Mouse (Mus musculus): ENCODE results near the gene Vps54. TPM values are rescaled to one million over a fixed set of nuclear protein-coding genes. Genes with fewer than 3 reads are reported as not detected.

The Vps54 gene
- polyA plus RNA-seq, 1 experiment from 2014 or later, result 6.7 TPM

DNA sequence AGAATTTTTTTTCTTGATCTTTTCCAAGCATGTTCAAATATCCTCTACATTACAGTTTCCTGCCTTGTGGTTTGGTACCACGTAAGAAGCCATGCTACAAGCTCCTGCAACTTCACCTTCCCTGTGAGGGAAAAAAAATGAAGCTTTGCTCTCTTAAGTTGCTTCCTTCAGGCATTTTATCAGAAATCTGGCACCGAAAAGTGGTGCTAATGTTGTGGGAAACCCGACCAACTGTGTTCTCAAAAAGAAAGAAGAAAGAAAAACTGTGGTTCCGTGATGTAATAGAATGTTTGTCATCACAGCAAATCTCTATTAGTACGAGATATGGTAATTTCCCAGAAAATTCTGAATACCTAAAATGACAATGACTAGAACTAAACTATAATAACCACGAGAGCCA is 15.0 kb upstream of the Vps54 start:
- ATAC-seq (ENCODE audit: low FRiP score, low TSS enrichment) (no peak), DNase-seq (ENCODE audit: low spot score) (no peak)
- no peaks in the 10 kb centered on the region for H3K9me3 ChIP-seq (ENCODE audit: control insufficient read depth, low read length)
- 88% methylated on average over 6 of the region's 6 CpGs for WGBS
- H3K4me1 ChIP-seq (replicated peaks; ENCODE audit: control insufficient read depth, insufficient read depth), result no peaks in the 10 kb centered on the region
- H3K36me3 ChIP-seq (ENCODE audit: control insufficient read depth, insufficient read depth, low read length), result no peaks in the 10 kb centered on the region
- TF ChIP-seq CTCF (IDR thresholded peaks at IDR 0.05; ENCODE audit: low read depth), result no peak
- no peak for TF ChIP-seq EP300 (optimal IDR thresholded peaks at IDR 0.05)
- no peak overlapping the region for H3K27ac ChIP-seq (replicated peaks)
- no peak overlapping the region for H3K4me3 ChIP-seq (ENCODE audit: low read depth, low read length)
- H3K27me3 ChIP-seq (ENCODE audit: control insufficient read depth, insufficient read depth, low read length), result no peaks in the 10 kb centered on the region
- no peak overlapping the region for H3K9ac ChIP-seq (ENCODE audit: low read length)
- H3K4me2 ChIP-seq (replicated peaks; ENCODE audit: low read depth), result no peak overlapping the region

DNA sequence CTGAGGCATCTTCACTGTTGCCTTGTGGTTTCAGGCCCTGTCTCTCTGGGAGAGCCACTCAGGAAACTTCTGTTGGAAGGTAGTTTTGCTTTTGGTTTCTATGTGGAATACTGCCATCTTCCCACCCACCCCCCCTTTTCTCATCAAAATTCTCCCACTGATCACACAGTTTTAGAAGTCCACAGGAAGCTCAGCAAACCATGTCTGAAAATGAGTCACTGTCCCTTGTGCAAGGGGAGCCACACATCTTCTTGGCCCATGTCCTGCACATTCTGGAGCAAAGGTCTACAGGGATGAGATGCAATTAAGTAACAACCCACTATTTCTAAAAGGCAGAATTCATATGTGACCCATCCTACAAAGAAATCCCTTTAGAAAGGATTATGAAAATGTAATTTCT is 14.6 kb upstream of the Vps54 start:
- TF ChIP-seq CTCF (IDR thresholded peaks at IDR 0.05; ENCODE audit: low read depth) (no peak), EP300 (optimal IDR thresholded peaks at IDR 0.05) (no peak)
- H3K9me3 ChIP-seq (ENCODE audit: control insufficient read depth, low read length), result no peaks in the 10 kb centered on the region
- no peak for ATAC-seq (ENCODE audit: low FRiP score, low TSS enrichment)

DNA sequence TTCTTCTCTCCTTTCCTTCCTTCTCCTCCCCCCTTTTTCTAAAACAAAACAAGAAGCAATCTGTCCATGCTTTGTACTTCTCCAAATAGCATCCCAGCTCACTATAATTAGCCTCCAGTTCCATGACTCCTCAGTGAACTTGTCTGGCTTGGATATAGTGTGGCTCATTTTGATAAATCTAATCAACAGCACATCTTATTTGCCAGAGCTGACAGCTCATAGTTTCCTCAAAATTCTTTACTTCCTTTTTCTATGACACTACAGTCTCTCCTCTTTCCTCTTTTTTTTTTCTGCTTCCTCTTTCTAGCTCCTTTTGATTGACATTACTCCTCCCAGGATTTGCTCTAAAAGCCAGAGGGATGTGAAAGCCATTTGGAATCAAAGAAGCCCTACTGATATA is 14.1 kb upstream of the Vps54 start:
- no peak for TF ChIP-seq CTCF (IDR thresholded peaks at IDR 0.05; ENCODE audit: low read depth)
- TF ChIP-seq EP300 (optimal IDR thresholded peaks at IDR 0.05), result no peak
- H3K36me3 ChIP-seq (ENCODE audit: control insufficient read depth, insufficient read depth, low read length), result no peaks in the 10 kb centered on the region
- H3K27me3 ChIP-seq (ENCODE audit: control insufficient read depth, insufficient read depth, low read length), result no peaks in the 10 kb centered on the region
- ATAC-seq (ENCODE audit: low FRiP score, low TSS enrichment), result no peak
- no peaks in the 10 kb centered on the region for H3K9me3 ChIP-seq (ENCODE audit: control insufficient read depth, low read length)
- no peak overlapping the region for H3K9ac ChIP-seq (ENCODE audit: low read length)
- no peaks in the 10 kb centered on the region for H3K4me1 ChIP-seq (replicated peaks; ENCODE audit: control insufficient read depth, insufficient read depth)
- no peak overlapping the region for H3K4me3 ChIP-seq (ENCODE audit: low read depth, low read length)
- no peak overlapping the region for H3K27ac ChIP-seq (replicated peaks)
- H3K4me2 ChIP-seq (replicated peaks; ENCODE audit: low read depth), result no peak overlapping the region
- DNase-seq (ENCODE audit: low spot score), result no peak

More for the DNA sequence above, 14.6 kb upstream of the Vps54 start:
- Histone ChIP-seq H3K4me1 (replicated peaks; ENCODE audit: control insufficient read depth, insufficient read depth) (no peaks in the 10 kb centered on the region), H3K27me3 (ENCODE audit: control insufficient read depth, insufficient read depth, low read length) (no peaks in the 10 kb centered on the region), H3K4me2 (replicated peaks; ENCODE audit: low read depth) (no peak overlapping the region), H3K4me3 (ENCODE audit: low read depth, low read length) (no peak overlapping the region), H3K9ac (ENCODE audit: low read length) (no peak overlapping the region), H3K36me3 (ENCODE audit: control insufficient read depth, insufficient read depth, low read length) (no peaks in the 10 kb centered on the region), H3K27ac (replicated peaks) (no peak overlapping the region)
- no peak for DNase-seq (ENCODE audit: low spot score)

- DNase-seq (ENCODE audit: low spot score) (no peak), ATAC-seq (ENCODE audit: low FRiP score, low TSS enrichment) (no peak)
- H3K4me1 ChIP-seq (replicated peaks; ENCODE audit: control insufficient read depth, insufficient read depth), result no peaks in the 10 kb centered on the region
These were observed 3.7 kb upstream of the Vps54 start for GRCm38 (mm10) chr11:21235381-21235780.

DNA sequence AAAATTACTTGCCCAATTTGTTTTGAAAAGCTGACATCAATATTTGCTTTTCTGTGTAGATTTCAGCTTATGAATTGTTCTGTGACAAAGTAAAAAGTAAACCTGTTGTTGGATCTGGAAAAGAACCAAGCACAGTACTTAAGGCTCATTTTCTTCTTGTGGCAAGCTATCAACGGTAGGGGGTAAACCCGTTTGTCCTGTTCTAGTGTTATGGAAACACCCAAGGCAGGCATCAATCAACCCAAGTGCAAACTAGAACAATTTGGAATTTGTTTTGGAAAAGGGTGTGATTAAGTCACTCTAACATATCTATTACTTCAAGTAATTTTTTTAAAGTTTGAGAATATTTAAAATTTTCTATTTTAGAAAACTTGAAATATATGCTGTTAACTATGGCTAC is 3.3 kb upstream of the Vps54 start:
- DNase-seq (ENCODE audit: low spot score) (peak; percentile 31), ATAC-seq (ENCODE audit: low FRiP score, low TSS enrichment) (peak; percentile 53; the same call in 1 of the 2 replicates)
- 33% methylated on average over 2 of the region's 2 CpGs for WGBS
- Histone ChIP-seq H3K9me3 (ENCODE audit: control insufficient read depth, low read length) (no peaks in the 10 kb centered on the region), H3K9ac (ENCODE audit: low read length) (no peak overlapping the region), H3K4me2 (replicated peaks; ENCODE audit: low read depth) (no peak overlapping the region), H3K27me3 (ENCODE audit: control insufficient read depth, insufficient read depth, low read length) (no peaks in the 10 kb centered on the region), H3K4me3 (ENCODE audit: low read depth, low read length) (no peak overlapping the region), H3K4me1 (replicated peaks; ENCODE audit: control insufficient read depth, insufficient read depth) (no peaks in the 10 kb centered on the region), H3K36me3 (ENCODE audit: control insufficient read depth, insufficient read depth, low read length) (no peaks in the 10 kb centered on the region), H3K27ac (replicated peaks) (no peak overlapping the region)
- 0 out of 2 replicates have a peak, but pooled peaks have one; percentile 4 for TF ChIP-seq CTCF (IDR thresholded peaks at IDR 0.05; ENCODE audit: low read depth)
- TF ChIP-seq EP300 (optimal IDR thresholded peaks at IDR 0.05), result no peak

More at GRCm38 (mm10) chr11:21235381-21235780, 3.7 kb upstream of the Vps54 start:
- no peak overlapping the region for H3K4me2 ChIP-seq (replicated peaks; ENCODE audit: low read depth)
- H3K4me3 ChIP-seq (ENCODE audit: low read depth, low read length), result no peak overlapping the region
- TF ChIP-seq EP300 (optimal IDR thresholded peaks at IDR 0.05), result no peak
- TF ChIP-seq CTCF (IDR thresholded peaks at IDR 0.05; ENCODE audit: low read depth), result no peak
- no peaks in the 10 kb centered on the region for H3K36me3 ChIP-seq (ENCODE audit: control insufficient read depth, insufficient read depth, low read length)
- no peak overlapping the region for H3K27ac ChIP-seq (replicated peaks)
- no peak overlapping the region for H3K9ac ChIP-seq (ENCODE audit: low read length)
- H3K27me3 ChIP-seq (ENCODE audit: control insufficient read depth, insufficient read depth, low read length), result no peaks in the 10 kb centered on the region
- no peaks in the 10 kb centered on the region for H3K9me3 ChIP-seq (ENCODE audit: control insufficient read depth, low read length)

DNA sequence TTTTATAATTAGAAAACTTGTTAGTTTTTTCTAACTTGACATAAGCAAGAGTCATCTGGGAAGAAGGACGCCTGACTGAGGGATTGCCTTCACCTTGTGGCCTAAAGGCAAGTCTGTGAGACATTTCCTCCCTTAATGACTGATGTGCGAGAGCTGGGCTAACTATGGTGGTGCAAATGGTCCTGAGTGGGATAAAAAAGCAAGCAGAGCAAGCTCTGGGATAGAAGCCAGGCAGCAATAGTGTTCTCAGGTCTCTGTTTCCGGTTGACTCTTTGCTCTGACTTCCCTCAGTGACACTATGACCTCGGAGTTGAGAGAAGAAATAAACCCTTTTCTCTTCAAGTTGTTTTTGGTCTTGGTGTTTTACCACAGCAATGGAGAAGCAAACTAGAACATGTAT is 2.1 kb upstream of the Vps54 start:
- no peaks in the 10 kb centered on the region for H3K4me1 ChIP-seq (replicated peaks; ENCODE audit: control insufficient read depth, insufficient read depth)
- ATAC-seq (ENCODE audit: low FRiP score, low TSS enrichment) (no peak), DNase-seq (ENCODE audit: low spot score) (no peak)
- peak overlapping the region; percentile 26; the same call in 1 of the 2 replicates for H3K27ac ChIP-seq (replicated peaks)
- no peaks in the 10 kb centered on the region for H3K27me3 ChIP-seq (ENCODE audit: control insufficient read depth, insufficient read depth, low read length)
- 70% methylated on average over 4 of the region's 4 CpGs for WGBS
- no peak overlapping the region for H3K4me2 ChIP-seq (replicated peaks; ENCODE audit: low read depth)
- H3K9me3 ChIP-seq (ENCODE audit: control insufficient read depth, low read length), result no peaks in the 10 kb centered on the region
- TF ChIP-seq EP300 (optimal IDR thresholded peaks at IDR 0.05), result no peak
- no peak for TF ChIP-seq CTCF (IDR thresholded peaks at IDR 0.05; ENCODE audit: low read depth)
- no peak overlapping the region for H3K4me3 ChIP-seq (ENCODE audit: low read depth, low read length)
- H3K36me3 ChIP-seq (ENCODE audit: control insufficient read depth, insufficient read depth, low read length), result no peaks in the 10 kb centered on the region
- no peak overlapping the region for H3K9ac ChIP-seq (ENCODE audit: low read length)
